Mouse (Mus musculus): ENCODE data around the gene Fxn.

The Fxn gene

GRCm38 (mm10) chr19:24280601-24281228, at the start of gene Fxn:
Gene Fxn (minus strand): TSS chr19:24280605.
- DNase-seq: peak in 1 of 2 experiments; percentile 50

- DNase-seq: no peak
Measured at GRCm38 (mm10) chr19:24327921-24328320, 47.5 kb upstream of the Fxn start.

GRCm38 (mm10) chr19:24326969-24327368, 46.6 kb upstream of the Fxn start:
- DNase-seq: no peak

GRCm38 (mm10) chr19:24325692-24326091, 45.3 kb upstream of the Fxn start:
- DNase-seq: no peak

GRCm38 (mm10) chr19:24323841-24324613, 43.6 kb upstream of the Fxn start:
- no peak for DNase-seq

- DNase-seq: no peak
Measured at GRCm38 (mm10) chr19:24321900-24322311, 41.5 kb upstream of the Fxn start.

- DNase-seq: no peak
Measured at GRCm38 (mm10) chr19:24321211-24321899, 41.0 kb upstream of the Fxn start.

- DNase-seq: no peak
Measured at GRCm38 (mm10) chr19:24318172-24318571, 37.8 kb upstream of the Fxn start.

- DNase-seq: no peak
Measured at GRCm38 (mm10) chr19:24317731-24318130, 37.3 kb upstream of the Fxn start.

- DNase-seq: peak; percentile 63 to 65
Measured at GRCm38 (mm10) chr19:24317038-24317591, 36.7 kb upstream of the Fxn start.

- DNase-seq: no peak
Measured at GRCm38 (mm10) chr19:24316060-24316725, 35.8 kb upstream of the Fxn start.

GRCm38 (mm10) chr19:24315234-24315633, 34.8 kb upstream of the Fxn start:
- no peak for DNase-seq

- peak; percentile 66 to 77 for DNase-seq
Measured at GRCm38 (mm10) chr19:24314676-24315075, 34.3 kb upstream of the Fxn start.

GRCm38 (mm10) chr19:24312556-24313342, 32.3 kb upstream of the Fxn start:
- peak; percentile 80 to 84 for DNase-seq

GRCm38 (mm10) chr19:24312046-24312445, 31.6 kb upstream of the Fxn start:
- no peak for DNase-seq

- DNase-seq: peak; percentile 66 to 74
Measured at GRCm38 (mm10) chr19:24308305-24308705, 27.9 kb upstream of the Fxn start.

GRCm38 (mm10) chr19:24307271-24308221, 27.1 kb upstream of the Fxn start:
- peak in 1 of 2 experiments; percentile 51 for DNase-seq

GRCm38 (mm10) chr19:24306351-24306750, 25.9 kb upstream of the Fxn start:
- no peak for DNase-seq

GRCm38 (mm10) chr19:24302198-24302597, 21.8 kb upstream of the Fxn start:
- no peak for DNase-seq

- DNase-seq: no peak
Measured at GRCm38 (mm10) chr19:24301768-24302148, 21.4 kb upstream of the Fxn start.

All from cerebellum, postnatal 10 days (tissue).